Mouse (Mus musculus) layer of hippocampus, adult 18-20 months (tissue): Measurements from ENCODE around the gene Stk38. TPM values are rescaled to one million over a fixed set of nuclear protein-coding genes. Genes with fewer than 3 reads are reported as not detected.
"Not testable (repeated sequence)": the region's sequence is repeated elsewhere in the genome, so short reads cannot be mapped to it uniquely, and the experiment has no call there.

ENCODE experiments used
- DNase-seq, 2 experiments: peaks; one replicate each; pipeline ENCODE4 v3.0.0; 2022; ENCODE audit warnings: low spot score in 2 of 2
- total RNA-seq, 2 experiments: library from RNA; stranded (reverse); gene quantifications; 2 replicates each; pipeline ENCODE4 v1.2.3; 2021

The Stk38 gene
- total RNA-seq, 2 experiments from 2014 or later: 41.2 to 43.2 TPM

- peak in 1 of 2 experiments; percentile 26 for DNase-seq
Measured at GRCm38 (mm10) chr17:29039351-29039750, 31.6 kb upstream of the Stk38 start.

GRCm38 (mm10) chr17:29035506-29035905 lies 27.7 kb upstream of the Stk38 start:
- no peak for DNase-seq

- no peak for DNase-seq
Measured at GRCm38 (mm10) chr17:29034264-29034663, 26.5 kb upstream of the Stk38 start.

GRCm38 (mm10) chr17:29033569-29034061 lies 25.8 kb upstream of the Stk38 start:
- DNase-seq: no peak

GRCm38 (mm10) chr17:29032274-29033069 lies 24.7 kb upstream of the Stk38 start, which contains the start of gene Srsf3:
Srsf3 (plus strand) TSS chr17:29032628.
- peak; percentile 97 to 100 for DNase-seq

GRCm38 (mm10) chr17:29031771-29032273 lies 24.0 kb upstream of the Stk38 start:
- no peak for DNase-seq

- not testable (repeated sequence) for DNase-seq
Measured at GRCm38 (mm10) chr17:29031085-29031711, 23.4 kb upstream of the Stk38 start.

- DNase-seq: no peak
Measured at GRCm38 (mm10) chr17:29030321-29031034, 22.7 kb upstream of the Stk38 start.

- no peak for DNase-seq
Measured at GRCm38 (mm10) chr17:29026652-29027356, 19.0 kb upstream of the Stk38 start.

- no peak for DNase-seq
Measured at GRCm38 (mm10) chr17:29024896-29025565, 17.2 kb upstream of the Stk38 start.

GRCm38 (mm10) chr17:29024047-29024892 lies 16.5 kb upstream of the Stk38 start:
- no peak for DNase-seq

GRCm38 (mm10) chr17:29023346-29023745 lies 15.6 kb upstream of the Stk38 start:
- no peak for DNase-seq

- DNase-seq: no peak
Measured at GRCm38 (mm10) chr17:29022230-29022819, 14.5 kb upstream of the Stk38 start.

- no peak for DNase-seq
Measured at GRCm38 (mm10) chr17:29020444-29020843, 12.6 kb upstream of the Stk38 start.

- no peak for DNase-seq
Measured at GRCm38 (mm10) chr17:29019391-29019790, 11.6 kb upstream of the Stk38 start.

GRCm38 (mm10) chr17:29018292-29018984 lies 10.6 kb upstream of the Stk38 start:
- no peak for DNase-seq

GRCm38 (mm10) chr17:29016705-29017104 lies 8.9 kb upstream of the Stk38 start:
- DNase-seq: no peak

GRCm38 (mm10) chr17:29015638-29016037 lies 7.8 kb upstream of the Stk38 start:
- DNase-seq: no peak
